Mouse (Mus musculus) activated CD4-positive, CD25-positive, alpha-beta regulatory T cell, adult 4 months (primary cell): Measurements from ENCODE around the gene Mpo. TPM values are rescaled to one million over a fixed set of nuclear protein-coding genes. Genes with fewer than 3 reads are reported as not detected.

ENCODE experiments used
- ATAC-seq: one replicate; pipeline ENCODE4 v1.8.0; 2017
- polyA plus RNA-seq, 2 experiments: library from polyadenylated mRNA; unstranded; fragments of 100-300 nt; shearing (Covaris generic); gene quantifications; one replicate each; pipeline ENCODE4 v1.2.1; 2017

Gene Mpo
- polyA plus RNA-seq, 2 experiments from 2014 or later: not detected

DNA sequence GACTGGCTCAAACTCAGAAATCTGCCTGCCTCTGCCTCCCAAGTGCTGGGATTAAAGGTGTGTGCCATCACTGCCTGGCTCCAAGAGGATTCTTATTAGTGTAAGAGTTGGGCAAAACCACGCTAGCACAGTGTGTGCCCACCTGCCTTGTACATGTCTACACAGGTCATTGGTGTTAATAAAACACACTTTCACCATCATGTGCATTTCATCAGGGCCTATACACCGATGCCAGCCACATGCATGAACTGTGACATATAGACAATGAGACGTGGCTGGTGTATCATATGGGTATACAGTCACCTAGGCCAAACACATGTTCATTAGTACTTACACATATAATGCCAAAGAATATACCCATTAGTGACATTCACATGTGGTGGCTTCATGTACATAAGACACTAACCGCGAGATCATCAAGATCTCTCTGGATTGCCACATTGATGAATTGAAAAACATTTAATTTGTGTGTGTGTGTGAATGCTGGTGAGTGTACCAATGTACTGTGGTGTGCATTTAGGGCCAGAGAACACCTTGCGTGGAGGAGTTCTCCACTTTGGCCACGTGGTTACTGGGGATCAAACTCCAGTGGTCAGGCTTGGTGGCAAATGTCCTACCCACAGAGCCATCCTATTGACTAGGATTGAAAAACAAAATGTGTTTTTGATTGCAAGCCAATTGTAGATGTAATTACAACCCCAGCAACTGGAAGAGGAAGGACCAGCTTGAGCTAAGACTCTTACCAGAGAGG, 35.0 kb upstream of the Mpo start:
- no peak for ATAC-seq

DNA sequence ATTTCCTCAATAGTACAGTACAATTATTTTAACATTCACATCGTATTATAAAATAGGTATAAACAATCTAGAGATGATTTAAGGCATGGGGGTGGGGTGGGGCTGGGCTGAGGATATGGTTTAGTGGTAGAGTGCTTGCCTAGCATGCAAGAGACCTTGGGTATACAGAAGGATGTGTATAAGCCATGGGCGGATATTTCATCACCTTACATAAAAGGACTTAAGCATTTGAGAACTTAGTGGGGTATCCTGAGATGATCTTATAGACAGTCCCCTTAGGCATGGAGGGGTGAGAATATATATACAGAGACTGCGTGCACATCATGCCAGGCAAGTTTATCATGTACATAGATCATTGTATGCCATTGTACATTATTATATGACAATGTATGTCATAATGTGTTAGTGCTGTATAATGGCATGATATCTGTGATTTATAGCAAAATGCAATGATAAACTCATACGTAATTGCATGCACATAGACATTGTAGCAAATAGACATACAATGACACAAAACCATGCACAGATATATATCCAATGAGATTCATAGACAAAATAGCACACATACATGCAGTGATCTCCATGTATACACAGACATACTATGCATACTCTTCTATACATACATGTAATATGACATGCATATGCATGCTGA, 34.3 kb upstream of the Mpo start:
- ATAC-seq: no peak

DNA sequence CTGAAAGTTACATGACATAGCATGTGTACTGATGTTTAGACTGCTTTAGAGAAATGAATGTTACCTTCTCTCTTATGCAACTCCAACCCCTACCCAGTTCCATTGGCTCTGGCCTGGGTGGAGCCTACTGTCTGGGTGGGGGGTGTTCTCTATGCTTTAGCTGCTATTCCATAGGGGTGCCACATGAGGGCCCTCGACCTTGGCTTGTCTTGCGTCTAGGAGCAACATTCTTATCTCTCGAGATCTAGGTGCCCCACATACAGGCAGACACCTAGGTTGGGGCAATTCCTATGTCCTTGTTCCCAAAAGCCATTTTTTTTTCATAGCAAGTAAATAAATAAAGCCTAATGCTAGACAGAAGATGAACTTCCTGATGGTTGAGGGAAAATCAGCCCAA, 33.8 kb upstream of the Mpo start:
- ATAC-seq: peak; percentile 8

DNA sequence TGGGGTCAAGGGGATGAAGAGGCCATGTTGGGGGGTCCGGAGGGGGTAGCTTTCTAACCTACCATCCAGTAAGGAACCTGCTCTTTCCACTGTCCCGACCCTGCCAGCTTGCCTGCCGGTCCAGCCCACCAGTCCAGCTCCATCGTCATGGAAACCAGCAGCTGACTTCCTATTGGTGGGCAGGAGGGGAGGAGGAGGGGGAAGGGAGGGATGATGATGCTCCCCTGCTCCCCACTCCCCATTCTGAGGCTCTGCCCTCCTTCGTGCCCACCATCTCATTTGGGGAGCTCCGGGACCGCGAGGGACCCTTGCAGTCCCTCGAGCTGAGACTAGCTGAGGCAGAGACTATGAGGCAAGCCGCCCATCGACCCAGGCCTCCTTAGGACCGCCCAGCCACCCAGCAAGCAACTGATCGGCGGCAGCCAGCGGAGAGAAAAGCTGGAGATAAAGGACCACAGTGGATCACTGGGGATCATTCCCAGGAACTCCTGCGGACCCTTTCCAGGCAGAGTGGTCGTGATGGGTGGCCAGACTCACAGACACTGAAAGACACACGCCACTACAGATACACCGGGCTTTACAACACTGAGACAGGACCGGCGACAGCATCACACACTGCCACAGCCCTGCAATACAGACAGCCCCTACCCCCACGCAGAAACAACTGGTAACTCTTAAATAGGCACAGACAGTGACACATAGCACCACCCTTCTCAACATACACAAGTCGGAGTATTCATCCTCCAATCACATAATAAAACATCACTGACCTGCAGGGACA, 32.9 kb upstream of the Mpo start, which contains the start of gene Tspoap1:
Tspoap1 (plus strand) TSS at position 241 of the 781 bp plus-strand sequence.
- no peak for ATAC-seq

DNA sequence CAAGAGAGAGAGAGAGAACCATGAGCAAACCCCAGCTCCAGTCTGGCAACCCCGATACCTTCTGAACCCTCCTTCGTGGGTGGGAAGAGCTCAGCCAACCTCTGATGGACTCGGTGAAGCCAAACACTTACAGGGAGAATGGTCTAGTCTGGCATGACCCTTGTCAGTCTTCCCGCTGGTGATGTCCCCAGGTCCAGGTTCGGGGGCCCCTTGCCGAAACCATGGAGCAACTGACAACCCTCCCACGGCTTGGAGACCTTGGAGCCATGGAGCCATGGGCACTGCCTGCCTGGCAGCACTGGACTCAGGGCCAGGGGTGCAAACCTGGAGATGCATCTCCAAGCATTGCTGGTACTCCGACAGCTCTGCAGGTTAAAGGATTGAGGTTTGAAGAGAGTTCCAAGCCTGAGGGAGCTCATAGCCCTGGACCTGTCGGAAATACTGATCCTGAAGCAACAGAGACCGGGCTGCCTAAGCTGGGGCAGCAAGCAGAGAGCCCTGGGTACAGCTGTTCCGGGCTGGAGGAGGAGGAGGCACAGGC, 32.1 kb upstream of the Mpo start:
- no peak for ATAC-seq

DNA sequence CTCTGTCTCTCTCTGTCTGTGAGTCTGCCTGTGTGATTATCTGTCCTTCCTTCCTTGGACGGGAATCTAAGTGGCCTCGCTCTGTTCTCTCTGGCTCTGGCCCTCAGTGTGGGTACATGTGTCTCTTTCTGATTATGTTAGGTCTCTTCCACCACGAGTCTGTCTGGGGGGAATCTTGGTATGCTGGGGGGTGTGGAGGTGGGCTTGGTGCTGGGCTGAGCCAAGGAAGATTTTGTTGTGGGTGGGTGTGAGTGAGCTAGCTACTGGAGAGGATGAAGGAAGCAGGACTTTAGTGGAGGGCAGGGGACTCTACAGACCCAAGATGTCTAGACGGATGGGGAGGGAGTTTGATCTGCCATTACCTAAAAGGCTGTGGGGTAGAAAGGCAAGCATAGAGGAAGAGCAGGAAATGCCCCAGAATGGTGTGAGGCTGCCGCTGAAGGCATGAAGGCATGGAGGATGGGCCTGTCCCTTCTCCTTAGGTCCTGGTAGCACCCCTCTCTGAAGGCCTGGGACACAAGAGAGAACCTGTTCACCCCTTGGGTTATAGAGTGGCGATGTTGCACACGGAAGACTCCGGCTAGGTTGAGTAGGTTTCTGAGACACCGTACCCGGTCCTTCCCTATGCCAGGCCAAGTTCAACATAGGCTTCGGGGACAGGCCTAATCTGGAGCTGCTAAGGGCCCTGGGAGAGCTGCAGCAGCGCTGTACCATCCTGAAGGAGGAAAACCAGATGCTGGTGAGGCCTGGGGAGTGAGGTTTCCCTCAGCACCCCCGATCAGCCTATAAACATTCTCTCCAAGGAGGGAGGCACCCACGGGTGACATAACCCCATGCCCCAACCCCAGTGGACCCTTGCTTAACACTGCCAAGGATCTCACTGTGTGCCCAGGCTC, 31.3 kb upstream of the Mpo start:
- ATAC-seq: no peak

DNA sequence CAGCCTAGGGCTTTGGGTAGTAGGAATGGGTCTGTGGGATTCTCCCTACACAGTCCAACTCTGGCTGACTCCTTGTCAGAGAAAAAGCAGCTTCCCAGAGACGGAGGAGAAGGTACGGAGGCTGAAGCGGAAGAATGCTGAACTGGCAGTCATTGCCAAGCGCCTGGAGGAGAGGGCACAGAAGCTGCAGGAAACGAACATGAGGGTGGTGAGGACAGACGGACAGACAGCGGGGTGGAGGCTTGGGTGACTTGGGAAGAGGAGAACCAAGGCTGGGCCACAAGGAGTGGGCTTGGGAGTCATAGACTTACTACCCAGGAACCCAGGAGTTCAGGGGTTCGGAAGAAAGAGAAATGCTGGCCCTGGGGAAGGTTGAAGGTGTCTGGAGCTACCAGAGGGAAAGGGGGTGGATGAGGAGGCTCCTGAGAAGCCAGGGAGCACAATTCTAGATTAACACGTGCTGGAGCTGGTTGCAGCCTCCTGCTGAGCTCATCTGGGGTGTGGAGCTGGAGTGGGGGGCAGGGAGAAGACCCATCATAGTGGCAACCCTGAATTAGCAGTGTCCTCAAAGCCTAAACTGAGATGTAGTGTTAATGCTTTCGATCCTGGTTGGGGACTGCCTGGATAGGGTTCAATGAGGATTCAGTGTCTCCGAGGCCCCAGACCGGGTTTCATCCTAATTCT, 30.5 kb upstream of the Mpo start:
- ATAC-seq: no peak

DNA sequence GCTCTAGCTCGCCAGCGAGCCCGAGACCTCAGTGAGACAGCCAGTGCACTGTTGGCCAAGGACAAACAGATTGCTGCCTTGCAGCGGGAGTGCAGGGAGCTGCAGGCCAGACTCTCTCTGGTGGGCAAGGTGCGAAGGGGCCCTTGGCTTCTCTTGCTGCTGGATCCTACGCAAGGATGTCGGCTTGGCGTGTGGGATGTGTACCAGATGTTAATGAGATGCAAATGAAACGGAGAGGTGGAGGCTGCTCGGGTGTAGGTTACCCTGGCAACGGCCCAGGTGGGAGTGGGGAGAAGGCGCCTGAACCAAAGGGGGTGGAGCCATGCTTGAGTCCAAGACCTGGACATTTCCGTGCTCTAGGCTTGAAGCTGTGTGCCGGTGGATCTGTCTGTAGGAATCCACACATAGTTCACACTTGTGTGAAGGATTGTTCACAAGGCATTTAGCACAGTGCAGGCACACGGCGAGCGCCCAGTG, 29.8 kb upstream of the Mpo start:
- no peak for ATAC-seq

DNA sequence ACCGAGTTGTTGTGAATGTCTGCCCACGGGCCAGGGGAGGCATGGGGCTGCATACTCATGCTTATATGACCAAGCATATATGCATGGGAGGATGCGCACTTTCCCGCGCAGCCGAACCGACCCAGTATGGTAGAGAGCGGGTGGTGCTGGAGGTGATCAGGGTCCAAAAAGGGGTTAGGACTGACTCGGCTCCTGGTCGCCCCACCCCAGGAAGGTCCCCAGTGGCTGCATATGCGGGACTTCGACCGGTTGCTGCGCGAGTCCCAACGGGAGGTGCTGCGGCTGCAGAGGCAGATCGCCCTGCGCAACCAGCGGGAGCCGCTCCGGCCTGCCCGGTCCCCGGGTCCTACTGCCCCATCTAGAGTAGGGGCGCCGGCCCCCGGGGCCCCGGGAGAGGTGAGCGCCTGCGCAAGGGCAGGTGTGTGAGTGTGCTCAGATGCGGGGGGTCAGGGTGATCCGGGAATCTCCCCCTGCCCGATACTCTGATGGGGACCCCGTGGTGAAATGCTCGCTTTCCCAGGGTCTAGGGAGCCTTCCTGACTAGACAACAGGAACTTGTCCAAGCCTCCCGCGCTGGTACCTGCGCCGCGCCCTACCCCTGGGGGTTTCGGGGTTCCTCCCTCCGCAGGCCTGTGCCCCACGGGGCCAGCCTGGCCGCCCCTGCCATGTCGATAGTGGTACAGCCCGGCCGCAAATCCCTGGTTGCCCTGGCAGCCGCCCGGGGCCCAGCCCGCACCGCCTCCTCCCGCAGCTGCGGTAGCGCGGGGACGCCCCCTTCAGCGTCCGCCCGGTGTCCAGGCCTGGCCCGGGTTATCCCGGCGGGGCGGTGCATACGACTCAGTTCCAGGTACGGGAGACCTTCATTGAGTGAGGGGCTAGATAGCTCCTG, 29.1 kb upstream of the Mpo start:
- ATAC-seq: no peak

DNA sequence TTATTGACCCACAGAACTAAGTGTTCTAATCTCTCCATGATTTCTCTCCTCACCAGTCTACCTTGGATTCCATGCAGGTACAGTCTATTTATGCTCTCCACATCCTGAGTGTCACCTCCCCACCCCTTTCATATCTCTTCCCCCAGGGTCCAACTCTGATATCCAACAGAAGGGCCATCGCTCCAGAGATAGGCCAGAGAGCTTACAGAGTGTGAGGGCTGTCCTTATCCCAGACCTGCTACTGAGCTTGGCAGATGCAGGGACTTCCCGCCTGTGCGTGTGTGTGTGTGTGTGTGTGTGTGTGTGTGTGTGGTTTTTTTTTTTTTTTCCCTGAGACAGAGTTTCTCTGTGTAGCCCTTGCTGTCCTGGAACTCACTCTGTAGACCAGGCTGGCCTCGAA, 24.6 kb upstream of the Mpo start:
- ATAC-seq: no peak

DNA sequence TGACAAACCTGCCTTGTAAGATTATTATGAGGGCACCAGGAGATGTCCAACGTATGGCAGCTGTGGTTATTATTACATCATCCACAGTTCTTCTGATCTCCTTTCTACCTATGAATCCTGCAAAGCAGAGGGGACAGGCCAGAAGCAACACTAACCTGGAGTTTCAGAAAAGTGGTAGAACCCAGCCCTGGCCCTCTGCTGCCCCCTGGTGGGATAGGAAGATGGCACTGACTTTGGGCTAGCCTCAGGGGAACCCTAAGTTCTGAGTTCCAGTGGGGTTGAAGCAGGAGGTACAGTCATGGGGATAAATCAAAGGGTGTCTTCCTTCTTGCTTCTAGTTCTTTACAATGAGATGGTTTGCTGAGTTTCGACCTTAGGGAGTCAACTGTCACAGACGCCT, 22.4 kb upstream of the Mpo start:
- ATAC-seq: peak; percentile 57

DNA sequence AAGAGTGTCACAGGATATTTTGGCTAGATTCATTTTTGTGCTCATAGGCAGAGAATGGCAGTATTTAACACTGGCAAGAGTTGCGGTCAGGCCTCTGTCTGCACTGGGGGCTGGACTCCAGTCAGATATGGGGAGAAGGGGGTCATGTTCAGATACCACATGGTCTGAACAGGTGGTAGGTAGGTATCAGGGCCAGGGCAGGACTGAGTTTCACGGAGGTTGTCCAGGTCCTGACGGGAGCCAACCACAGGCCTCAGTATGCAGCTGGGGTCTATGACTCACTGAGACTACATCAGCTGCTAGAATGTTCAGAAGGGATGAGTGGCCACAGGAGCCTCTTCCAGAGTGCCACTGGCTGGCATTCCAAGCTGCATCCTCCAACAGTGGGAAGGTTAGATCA, 21.0 kb upstream of the Mpo start:
- ATAC-seq: no peak

DNA sequence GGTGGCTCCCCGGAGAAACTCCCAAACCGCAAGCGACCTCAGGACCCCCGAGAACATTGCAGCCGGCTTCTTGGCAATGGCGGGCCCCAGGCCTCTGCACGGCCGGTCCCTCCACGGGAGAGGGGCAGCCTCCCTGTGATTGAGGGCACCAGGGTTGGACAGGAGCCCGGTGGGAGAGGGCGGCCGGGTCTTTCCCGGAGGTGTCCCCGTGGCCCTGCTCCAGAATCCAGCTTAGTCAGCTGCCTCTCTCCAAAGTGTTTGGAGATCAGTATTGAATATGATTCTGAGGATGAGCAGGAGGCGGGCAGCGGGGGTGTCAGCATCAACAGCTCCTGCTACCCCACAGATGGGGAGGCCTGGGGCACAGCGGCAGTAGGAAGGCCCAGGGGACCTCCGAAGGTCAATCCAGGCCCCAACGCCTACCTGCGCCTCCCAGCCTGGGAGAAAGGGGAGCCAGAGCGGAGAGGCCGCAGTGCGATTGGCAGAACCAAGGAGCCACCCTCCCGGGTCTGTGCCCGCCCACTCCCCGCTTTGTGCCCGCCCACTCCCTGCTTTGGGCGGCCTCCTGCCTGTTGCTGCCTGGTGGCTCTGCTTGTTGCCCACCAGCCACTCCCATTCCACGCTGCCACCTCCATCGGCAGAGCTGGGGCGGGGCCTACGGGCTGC, 15.1 kb upstream of the Mpo start:
- ATAC-seq: no peak

DNA sequence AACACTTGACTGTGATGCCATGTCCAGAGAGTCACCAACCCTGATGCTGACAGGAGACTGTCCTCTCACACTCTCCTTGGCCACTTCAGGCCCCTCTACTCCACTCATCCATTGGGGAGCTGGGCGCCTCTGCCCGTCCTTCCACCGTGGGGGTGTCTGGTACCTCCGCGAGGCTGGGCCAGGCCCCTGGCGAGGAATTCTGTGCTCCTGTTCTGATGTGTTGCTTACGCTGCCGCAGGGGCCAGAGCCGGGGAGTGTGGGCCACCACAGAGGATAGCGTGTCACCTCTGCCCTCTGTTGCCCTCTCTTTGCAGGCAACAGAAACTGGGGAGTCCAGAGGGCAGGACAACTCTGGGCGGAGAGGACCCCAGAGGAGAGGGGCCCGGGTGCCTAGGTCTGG, 14.5 kb upstream of the Mpo start:
- no peak for ATAC-seq

DNA sequence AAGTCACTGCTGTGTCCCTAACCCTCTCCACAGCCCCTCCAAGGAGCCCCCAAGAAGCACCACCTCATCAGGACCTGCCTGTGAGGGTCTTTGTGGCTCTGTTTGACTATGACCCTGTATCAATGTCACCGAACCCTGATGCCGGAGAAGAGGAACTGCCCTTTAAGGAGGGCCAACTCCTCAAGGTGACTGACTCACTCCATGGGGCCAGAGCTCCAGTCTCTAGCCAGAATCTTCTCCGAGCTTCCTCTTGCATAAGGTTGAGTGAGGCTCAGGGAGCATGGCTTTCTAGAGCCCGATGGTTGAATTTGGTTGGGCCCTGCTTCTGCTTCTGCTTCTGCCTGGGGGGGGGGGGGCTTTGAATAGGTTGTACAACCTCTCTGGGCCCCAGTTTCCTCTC, 14.0 kb upstream of the Mpo start:
- no peak for ATAC-seq

DNA sequence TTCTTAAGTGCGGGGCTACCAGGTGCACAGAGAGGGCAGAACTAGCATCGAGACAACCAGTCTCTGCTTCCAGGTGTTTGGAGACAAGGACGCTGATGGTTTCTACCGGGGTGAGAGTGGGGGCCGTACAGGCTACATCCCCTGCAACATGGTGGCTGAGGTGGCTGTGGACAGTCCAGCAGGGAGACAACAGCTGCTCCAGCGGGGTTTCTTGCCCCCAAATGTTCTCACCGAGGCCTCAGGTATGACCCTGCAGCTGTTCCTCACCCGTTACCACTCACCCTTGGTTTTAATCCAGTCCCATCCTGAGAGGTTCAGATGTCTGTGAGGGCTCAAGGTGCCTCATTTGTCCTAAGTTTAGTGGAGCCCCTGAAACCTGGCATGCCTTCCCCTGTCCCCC, 13.3 kb upstream of the Mpo start:
- ATAC-seq: no peak

DNA sequence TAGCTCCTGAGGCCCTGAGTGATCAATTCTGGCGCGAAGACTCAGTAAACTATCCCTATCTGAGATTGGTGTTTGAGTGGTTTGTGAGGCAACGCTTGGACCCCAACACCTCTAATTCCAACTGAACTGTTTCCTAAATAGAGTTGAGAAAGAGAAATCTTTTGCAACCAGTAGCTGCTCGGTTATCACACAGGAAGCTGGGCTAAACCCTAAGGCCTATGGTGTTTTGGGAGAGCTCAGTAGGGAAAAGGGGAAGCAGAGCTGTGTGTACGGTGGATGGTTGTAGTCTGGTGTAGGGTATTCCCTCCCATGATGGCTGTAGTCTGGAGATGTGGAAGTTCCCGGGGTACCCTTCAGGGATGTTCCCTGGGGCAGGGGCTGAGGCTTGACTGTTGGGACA, 3.3 kb upstream of the Mpo start:
- no peak for ATAC-seq

DNA sequence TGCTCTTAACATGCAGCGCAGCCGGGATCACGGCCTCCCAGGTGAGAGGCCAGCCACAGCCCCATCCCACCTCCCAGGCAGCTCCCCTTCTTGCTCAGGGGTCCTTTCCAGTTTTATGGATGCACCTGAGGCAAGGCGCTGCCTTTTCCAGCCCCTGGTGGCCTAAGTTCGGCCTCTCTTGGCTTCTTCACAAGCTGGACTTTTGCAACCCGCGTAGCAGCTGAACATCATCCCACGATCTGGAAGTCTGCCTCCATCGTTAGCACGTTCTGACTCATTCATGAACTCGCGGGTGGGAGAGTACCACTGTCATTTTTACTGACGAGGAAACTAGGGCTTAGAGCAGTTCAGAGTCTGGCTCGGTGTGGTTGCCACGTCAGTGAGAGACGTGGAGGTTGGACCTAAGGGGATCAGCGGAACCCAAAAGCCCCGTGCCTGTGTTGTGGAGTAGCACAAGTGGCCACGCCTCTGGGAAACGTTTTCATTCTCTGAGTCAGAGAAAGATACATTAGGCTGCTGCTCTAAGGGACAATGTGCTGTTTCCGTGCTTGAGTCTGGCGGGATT, 8.4 kb downstream of the Mpo start:
- ATAC-seq: no peak

DNA sequence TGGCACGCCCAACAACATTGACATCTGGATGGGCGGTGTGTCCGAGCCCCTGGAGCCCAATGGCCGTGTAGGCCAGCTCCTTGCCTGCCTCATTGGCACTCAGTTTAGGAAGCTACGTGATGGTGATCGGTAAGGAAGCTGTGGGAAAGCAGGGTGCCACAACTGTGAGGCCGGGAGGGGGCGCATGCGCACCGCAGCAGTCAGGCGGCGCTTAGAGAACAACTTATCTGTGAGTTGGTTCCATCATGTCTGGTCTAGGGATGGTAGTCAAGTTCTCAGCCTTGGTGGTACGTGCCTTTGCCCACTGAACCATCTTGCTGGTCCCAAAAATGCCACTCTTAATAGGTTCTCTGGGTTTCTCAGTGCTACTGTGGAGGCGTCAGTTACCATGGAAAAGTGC, 9.2 kb downstream of the Mpo start:
- no peak for ATAC-seq

DNA sequence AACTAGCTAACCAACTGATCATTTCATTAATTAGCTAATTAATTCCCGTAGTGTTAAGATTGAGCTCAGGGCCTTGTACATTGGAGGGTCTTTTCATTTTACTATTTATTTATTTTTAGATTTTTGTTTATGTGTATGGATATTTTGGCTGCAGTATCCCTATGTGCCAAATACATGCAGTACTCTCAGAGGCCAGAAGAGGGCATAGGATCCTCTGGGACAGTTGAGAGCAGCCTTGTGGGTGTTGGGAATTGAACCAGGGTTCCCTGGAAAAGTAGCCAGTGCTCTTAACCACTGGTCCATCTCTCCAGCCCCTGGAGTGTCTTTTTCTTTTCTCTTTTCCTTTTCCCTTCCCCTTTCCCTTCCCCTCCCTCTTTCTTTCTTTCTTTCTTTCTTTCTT, 12.1 kb downstream of the Mpo start:
- no peak for ATAC-seq
